ENCODE assay signal across 8 mouse cellular contexts in genomic region chr1:52844782-52845665, GRCm38 (mm10). TPM values are rescaled to one million over a fixed set of nuclear protein-coding genes. Genes with fewer than 3 reads are reported as not detected.
A peak's percentile ranks its signal among the peaks of the same experiment; 100 is the strongest.
DNase-seq lines count a peak whose midpoint lies in the region; ATAC-seq lines count a peak whose summit lies in the region.

Hibch (plus strand) TSS chr1:52844929.

- H3K27ac ChIP-seq in hindbrain, embryonic 16.5 days (ENCODE audit: low read depth, low read length): peak within 1 kb of the TSS; percentile 83
- peak within 1 kb of the TSS; percentile 65 for H3K27ac ChIP-seq in macrophage

- H3K36me3 ChIP-seq in hindbrain, embryonic 16.5 days (ENCODE audit: control insufficient read depth, insufficient read depth, low read length): no peaks in the 10 kb centered on the region
- H3K36me3 ChIP-seq in macrophage (ENCODE audit: inconsistent target): no peaks in the 10 kb centered on the region

- peak within 1 kb of the TSS; percentile 66 for H3K4me3 ChIP-seq in hindbrain, embryonic 16.5 days (ENCODE audit: low read length)
- peak within 1 kb of the TSS; percentile 59 for H3K4me3 ChIP-seq in macrophage (ENCODE audit: inconsistent target)

- WGBS in hindbrain, embryonic 16.5 days: 2% methylated on average over 44 of the region's 45 CpGs
- WGBS in macrophage (ENCODE audit: missing documents): 1% methylated on average over 45 of the region's 45 CpGs

- DNase-seq in WW6 (ENCODE audit: low read depth, low spot score): peak; percentile 94
- peak; percentile 89 to 96 for DNase-seq in cerebellum, postnatal 4 days (ENCODE audit: low spot score in 2 of 2)
- peak; percentile 98 for DNase-seq in gastrocnemius, adult 18-20 months (ENCODE audit: low spot score)
- DNase-seq in left cerebral cortex, adult 18-20 months (ENCODE audit: low spot score in 2 of 2): peak; percentile 94 to 98
- DNase-seq in right cerebral cortex, adult 18-20 months: peak; percentile 98
- peak; percentile 89 for DNase-seq in urinary bladder, postnatal 10 days (ENCODE audit: low spot score)

- H3K9ac ChIP-seq in hindbrain, embryonic 16.5 days (ENCODE audit: low read depth, low read length): peak within 1 kb of the TSS; percentile 83

- peak within 1 kb of the TSS; percentile 53 for H3K4me2 ChIP-seq in hindbrain, embryonic 16.5 days (ENCODE audit: low read length)

- no peaks in the 10 kb centered on the region for H3K9me3 ChIP-seq in hindbrain, embryonic 16.5 days (ENCODE audit: control insufficient read depth, low read length)

- no peaks in the 10 kb centered on the region for H3K27me3 ChIP-seq in hindbrain, embryonic 16.5 days (replicated peaks; ENCODE audit: control insufficient read depth, insufficient read depth, low read length)

- peaks cover 4% of the 10 kb centered on the region; the same call in 1 of the 2 replicates for H3K4me1 ChIP-seq in hindbrain, embryonic 16.5 days (ENCODE audit: control insufficient read depth, insufficient read depth, low read depth, low read length)

- peak; percentile 100 for ATAC-seq in hindbrain, embryonic 16.5 days

- H3K79me2 ChIP-seq in macrophage (ENCODE audit: inconsistent target): no peaks in the 10 kb centered on the region

RNA-seq across cellular contexts. Expression of gene Hibch, which starts in this region (rescaled TPM):
- 10 to 100 TPM; 34.1 to 38.4 TPM for total RNA-seq in gastrocnemius, adult 18-20 months (2021)
- 29.0 and 29.3 TPM in 2 replicates for polyA plus RNA-seq in hindbrain, embryonic 16.5 days (2015; fragmentation: Nextera tagmentation; extraction: Ambion mirVana)
- total RNA-seq in left cerebral cortex, adult 18-20 months (2021): 10 to 100 TPM; 12.3 to 15.3 TPM
- 10 to 100 TPM in 18 of 26 experiments, 1 to 10 TPM in 8; 1.9 to 43.8 (median 20.9) TPM for total RNA-seq in macrophage (2018; cell fraction: chromatin; rRNA removed)
- 10 to 100 TPM in 18 of 26 experiments, 1 to 10 TPM in 8; 7.2 to 13.0 (median 10.6) TPM for total RNA-seq in macrophage (2018; cell fraction: cytosol; rRNA removed)
- 10 to 100 TPM in 15 of 26 experiments, 1 to 10 TPM in 11; 2.2 to 25.8 (median 10.9) TPM for total RNA-seq in macrophage (2018; cell fraction: nucleus; rRNA removed)
- 10.5 to 28.5 TPM (median 18.1 TPM) in 3 replicates for polyA plus RNA-seq in macrophage (2018)

Comparison
In these comparisons a context has a peak if more than half of its experiments do, and no peak if none do; other contexts are left out.
1. Peak in every context shown above with its lines: DNase-seq, ATAC-seq, H3K4me3 ChIP-seq and H3K27ac ChIP-seq.